Mouse (Mus musculus) hindbrain, embryonic 14.5 days (tissue): ENCODE data around the gene Mfsd13b. TPM values are rescaled to one million over a fixed set of nuclear protein-coding genes. Genes with fewer than 3 reads are reported as not detected.
"Not testable (repeated sequence)": the region's sequence is repeated elsewhere in the genome, so short reads cannot be mapped to it uniquely, and the experiment has no call there.

Source experiments
- ATAC-seq: fragments of 200-750 bp; cut with Nextera tagmentation; 2 replicates; pipeline ENCODE4 v1.8.0; 2017; ENCODE audit warnings: moderate number of reproducible peaks, mild to moderate bottlenecking, moderate TSS enrichment, moderate library complexity; ENCODE audit not compliant: low FRiP score
- DNase-seq: peaks from one replicate; pipeline ENCODE4 v3.0.0-alpha.2; 2015; ENCODE audit warnings: low spot score
- H3K27ac ChIP-seq: fragments of 300-500 bp; sonication (generic); 2 replicates; pipeline ENCODE4 v1.5.1; 2014; ENCODE audit warnings: mild to moderate bottlenecking, moderate library complexity
- H3K27me3 ChIP-seq: fragments of 300-500 bp; sonication (generic); 2 replicates; pipeline ENCODE4 v1.6.1; 2014; ENCODE audit warnings: mild to moderate bottlenecking, low read length, mixed read lengths; ENCODE audit not compliant: control insufficient read depth, insufficient read depth
- H3K36me3 ChIP-seq: fragments of 300-500 bp; sonication (generic); replicated peaks from 2 replicates; pipeline ENCODE4 v1.6.1; 2014; ENCODE audit not compliant: control insufficient read depth, insufficient read depth
- H3K4me1 ChIP-seq: fragments of 300-500 bp; sonication (generic); replicated peaks from 2 replicates; pipeline ENCODE4 v1.6.1; 2014; ENCODE audit warnings: antibody characterized with exemption, low read length, mixed read lengths; ENCODE audit not compliant: control insufficient read depth, insufficient read depth
- H3K4me2 ChIP-seq: fragments of 300-500 bp; sonication (generic); replicated peaks from 2 replicates; pipeline ENCODE4 v1.6.1; 2014; ENCODE audit warnings: mild to moderate bottlenecking, moderate library complexity
- H3K4me3 ChIP-seq: fragments of 300-500 bp; sonication (generic); replicated peaks from 2 replicates; pipeline ENCODE4 v1.5.1; 2014; ENCODE audit warnings: mild to moderate bottlenecking, low read length
- H3K9ac ChIP-seq: fragments of 300-500 bp; sonication (generic); 2 replicates; pipeline ENCODE4 v1.6.1; 2014
- H3K9me3 ChIP-seq: fragments of 300-500 bp; sonication (generic); 2 replicates; pipeline ENCODE4 v1.6.1; 2016; ENCODE audit warnings: low read length; ENCODE audit not compliant: control insufficient read depth
- WGBS: fragments of 180-500 bp; shearing (Covaris S2); extraction: QIAGEN DNeasy Blood & Tissue Kit; methylation state at CpG from one replicate; pipeline ENCODE4 v1.1.7; 2014; 5-methylcytosine and 5-hydroxymethylcytosine counted together
- polyA plus RNA-seq: library from polyadenylated mRNA; unstranded; fragments of >200 nt; fragmentation: Nextera tagmentation; extraction: Ambion mirVana; gene quantifications from 2 replicates; pipeline ENCODE4 v1.2.1, GENCODE M21; 2014

Gene Mfsd13b
- polyA plus RNA-seq, 1 experiment from 2014 or later, result 0.31 TPM

DNA sequence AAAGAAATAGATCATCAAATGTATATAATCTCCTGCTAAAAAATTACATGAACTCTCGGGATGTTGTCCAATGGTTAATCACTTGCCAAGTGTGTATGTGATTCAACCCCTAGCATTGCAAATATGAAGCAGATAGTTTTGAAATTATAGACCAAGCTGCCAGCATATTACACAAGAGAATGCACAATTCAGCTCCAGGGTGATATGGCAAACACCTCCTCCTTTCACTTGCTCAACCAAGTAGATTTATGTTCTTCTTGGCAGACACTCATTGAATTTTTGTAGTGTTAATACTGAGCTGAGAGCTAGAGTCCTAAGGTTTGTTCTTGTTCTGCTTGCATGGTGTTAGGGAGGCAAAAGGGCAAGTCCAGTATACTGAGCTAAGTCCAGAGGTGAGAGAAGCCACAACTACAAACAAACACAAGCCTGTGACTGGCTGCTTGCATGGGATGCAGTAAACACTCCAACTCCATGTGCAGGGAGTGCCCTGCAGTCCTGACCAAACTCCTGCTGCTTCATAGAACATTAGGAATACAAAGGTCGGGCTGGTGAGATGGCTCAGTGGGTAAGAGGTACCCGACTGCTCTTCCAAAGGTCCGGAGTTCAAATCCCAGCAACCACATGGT, 21.6 kb downstream of the Mfsd13b start:
- H3K4me3 ChIP-seq, result no peak overlapping the region
- H3K9ac ChIP-seq, result no peak overlapping the region
- ATAC-seq, result no peak
- no peak overlapping the region for H3K4me2 ChIP-seq
- no peaks in the 10 kb centered on the region for H3K36me3 ChIP-seq
- no peaks in the 10 kb centered on the region for H3K27me3 ChIP-seq
- 75% methylated on average over 4 of the region's 4 CpGs for WGBS
- no peaks in the 10 kb centered on the region for H3K4me1 ChIP-seq
- no peak for DNase-seq
- H3K9me3 ChIP-seq, result no peaks in the 10 kb centered on the region
- no peak overlapping the region for H3K27ac ChIP-seq

- Histone ChIP-seq H3K4me1 (no peaks in the 10 kb centered on the region), H3K27ac (no peak overlapping the region), H3K9ac (no peak overlapping the region), H3K9me3 (no peaks in the 10 kb centered on the region), H3K27me3 (no peaks in the 10 kb centered on the region), H3K4me3 (no peak overlapping the region), H3K4me2 (no peak overlapping the region), H3K36me3 (no peaks in the 10 kb centered on the region)
- ATAC-seq (no peak), DNase-seq (no peak)
- 65% methylated on average over 10 of the region's 10 CpGs for WGBS
These were observed 29.7 kb downstream of the Mfsd13b start for GRCm38 (mm10) chr7:121011794-121012689.

DNA sequence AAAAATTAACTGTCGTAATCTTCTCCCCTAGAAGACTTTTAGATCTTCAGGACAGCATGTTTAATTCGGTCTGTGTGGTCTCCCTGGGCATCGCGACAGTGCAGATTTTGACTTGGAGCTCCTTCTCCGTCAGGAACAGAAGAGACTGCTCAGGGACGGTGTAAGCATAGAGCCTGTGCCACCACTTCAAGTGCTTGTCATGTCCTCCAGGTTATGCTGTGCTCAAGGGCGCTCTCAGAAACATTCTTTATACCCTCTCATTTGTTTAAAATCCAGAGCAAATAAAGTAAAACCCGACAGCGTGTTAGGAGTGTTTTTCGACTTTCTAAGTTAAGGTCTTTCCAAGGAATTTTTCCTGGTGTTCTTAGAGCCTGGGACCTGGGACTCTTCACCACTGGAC, 32.2 kb downstream of the Mfsd13b start:
- Histone ChIP-seq H3K4me1 (no peaks in the 10 kb centered on the region), H3K9me3 (no peaks in the 10 kb centered on the region), H3K4me2 (no peak overlapping the region), H3K27ac (no peak overlapping the region), H3K4me3 (no peak overlapping the region), H3K36me3 (no peaks in the 10 kb centered on the region), H3K27me3 (no peaks in the 10 kb centered on the region), H3K9ac (no peak overlapping the region)
- WGBS, result 94% methylated on average over 10 of the region's 10 CpGs
- ATAC-seq (no peak), DNase-seq (no peak)

DNA sequence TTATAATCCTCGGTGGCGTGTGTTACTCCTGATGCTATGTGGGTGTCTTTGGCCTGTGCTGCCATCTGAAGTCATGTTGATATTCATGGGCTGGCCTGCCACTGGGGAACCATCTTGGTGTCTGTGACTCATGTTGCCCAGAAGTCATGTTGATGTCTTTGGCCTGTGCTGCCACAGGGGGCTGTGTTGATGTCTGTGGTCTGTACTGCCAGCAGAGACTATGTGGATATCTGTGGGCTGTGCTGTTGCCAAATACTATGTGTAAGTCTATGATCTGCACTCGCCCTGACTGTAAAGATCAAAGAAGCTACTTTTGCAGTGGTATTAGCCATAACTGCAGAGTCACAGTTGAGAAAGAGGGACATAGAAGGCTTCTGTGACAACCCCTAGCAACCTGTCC, 36.5 kb downstream of the Mfsd13b start:
- Histone ChIP-seq H3K9me3 (no peaks in the 10 kb centered on the region), H3K9ac (no peak overlapping the region), H3K4me2 (no peak overlapping the region), H3K4me1 (no peaks in the 10 kb centered on the region), H3K27me3 (no peaks in the 10 kb centered on the region), H3K4me3 (no peak overlapping the region), H3K36me3 (no peaks in the 10 kb centered on the region), H3K27ac (no peak overlapping the region)
- WGBS, result 97% methylated on average over 3 of the region's 3 CpGs
- DNase-seq, result no peak
- ATAC-seq, result no peak

- H3K27me3 ChIP-seq, result no peaks in the 10 kb centered on the region
- H3K36me3 ChIP-seq, result no peaks in the 10 kb centered on the region
- no peak overlapping the region for H3K4me3 ChIP-seq
- H3K27ac ChIP-seq, result no peak overlapping the region
- H3K9me3 ChIP-seq, result no peaks in the 10 kb centered on the region
- H3K4me1 ChIP-seq, result no peaks in the 10 kb centered on the region
- H3K9ac ChIP-seq, result no peak overlapping the region
- DNase-seq, result no peak
- 41% methylated on average over 8 of the region's 8 CpGs for WGBS
- H3K4me2 ChIP-seq, result no peak overlapping the region
- ATAC-seq, result no peak
These were observed 38.0 kb downstream of the Mfsd13b start for GRCm38 (mm10) chr7:121020277-121020676.

GRCm38 (mm10) chr7:121025221-121026008, 43.1 kb downstream of the Mfsd13b start:
- no peak for DNase-seq
- H3K9ac ChIP-seq, result no peak overlapping the region
- H3K27ac ChIP-seq, result no peak overlapping the region
- no peaks in the 10 kb centered on the region for H3K4me1 ChIP-seq
- WGBS, result 81% methylated on average over 6 of the region's 6 CpGs
- H3K4me3 ChIP-seq, result no peak overlapping the region
- no peak overlapping the region for H3K4me2 ChIP-seq
- no peaks in the 10 kb centered on the region for H3K9me3 ChIP-seq
- ATAC-seq, result no peak
- H3K27me3 ChIP-seq, result no peaks in the 10 kb centered on the region
- H3K36me3 ChIP-seq, result no peaks in the 10 kb centered on the region

DNA sequence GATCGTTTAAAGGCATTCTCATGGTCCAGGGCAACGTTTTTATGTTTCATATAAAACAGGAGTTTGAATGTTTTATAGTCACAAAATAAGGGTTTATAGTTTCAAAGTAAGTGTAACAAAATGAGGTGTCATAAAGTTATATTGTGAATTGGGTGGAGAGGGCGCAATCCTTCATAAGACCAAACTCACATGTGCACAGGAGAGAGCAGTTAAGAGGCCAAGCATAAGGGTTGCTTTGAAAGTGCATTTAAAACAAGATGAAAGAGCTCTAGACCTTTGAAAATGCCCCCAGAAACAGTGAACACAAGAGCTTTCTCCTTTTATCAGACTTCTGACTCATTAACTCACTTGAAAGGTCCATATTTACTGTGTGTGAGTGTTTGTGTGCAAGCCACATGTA, 44.0 kb downstream of the Mfsd13b start:
- Histone ChIP-seq H3K9me3 (no peaks in the 10 kb centered on the region), H3K36me3 (no peaks in the 10 kb centered on the region), H3K4me1 (no peaks in the 10 kb centered on the region), H3K27ac (no peak overlapping the region), H3K27me3 (0 out of 2 replicates have a peak, but pooled peaks cover 3% of the 10 kb centered on the region), H3K9ac (no peak overlapping the region), H3K4me3 (no peak overlapping the region), H3K4me2 (no peak overlapping the region)
- no peak for ATAC-seq
- WGBS, result 69% methylated on average over 3 of the region's 3 CpGs
- DNase-seq, result no peak

DNA sequence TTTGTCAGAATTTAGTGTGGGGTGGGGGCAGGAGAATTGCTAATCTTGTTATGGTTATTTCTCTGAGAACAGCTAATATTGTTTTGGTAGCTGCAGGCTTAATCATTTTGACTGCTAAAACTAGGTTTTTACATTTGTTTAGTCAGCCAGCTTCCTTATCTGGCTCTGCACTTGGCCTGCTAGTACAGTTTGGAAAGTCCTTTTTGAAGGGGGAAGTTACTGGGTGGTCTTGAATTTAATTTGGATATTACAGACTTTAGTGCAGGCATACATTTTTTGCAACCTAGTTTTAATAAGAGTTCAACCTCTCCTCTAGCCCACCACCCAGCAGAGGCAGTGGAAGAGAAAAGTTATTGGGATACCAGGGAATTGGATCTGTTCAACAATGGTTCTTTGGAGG, 47.6 kb downstream of the Mfsd13b start:
- not testable (repeated sequence) for H3K4me1 ChIP-seq, H3K27ac ChIP-seq, ATAC-seq, H3K4me3 ChIP-seq, H3K36me3 ChIP-seq, H3K4me2 ChIP-seq, H3K27me3 ChIP-seq, H3K9ac ChIP-seq, DNase-seq, H3K9me3 ChIP-seq
